Comparison of ENCODE assay signal across 8 mouse cellular contexts in genomic region chr1:74331046-74331681, GRCm38 (mm10). TPM values are rescaled to one million over a fixed set of nuclear protein-coding genes. Genes with fewer than 3 reads are reported as not detected.
A peak's percentile ranks its signal among the peaks of the same experiment; 100 is the strongest.
DNase-seq lines count a peak whose midpoint lies in the region; ATAC-seq lines count a peak whose summit lies in the region.

No protein-coding gene starts in this region.

- ATAC-seq in common myeloid progenitor, adult 5-6 weeks (replicated peaks; ENCODE audit: low read depth, poor library complexity, severe bottlenecking), result 0 out of 2 replicates have a peak, but pooled peaks have one; percentile 3

- peak; percentile 39 for DNase-seq in gastrocnemius, postnatal 25 days
- DNase-seq in gastrocnemius, postnatal 4 days (ENCODE audit: low spot score in 2 of 2), result no peak
- peak; percentile 42 to 45 for DNase-seq in heart, postnatal 36 days
- peak; percentile 51 for DNase-seq in lung, postnatal 36 days
- DNase-seq in left cerebral cortex, adult 18-20 months (ENCODE audit: low spot score in 2 of 2), result no peak
- no peak for DNase-seq in cerebellum, adult 18-20 months
- no peak for DNase-seq in spleen, postnatal 4 days (ENCODE audit: low spot score in 2 of 2)

- intact Hi-C loops in heart, postnatal 36 days (cut with DNase I), result loop anchor here (2.0 kb wide), 1 partner anchor 44 kb away; no protein-coding TSS in a partner anchor

RNA-seq across cellular contexts. Expression of gene Tmbim1, which starts 25.7 kb away (rescaled TPM):
- total RNA-seq in gastrocnemius, postnatal 25 days (2021), result 10 to 100 TPM; 28.5 to 36.6 TPM
- 10 to 100 TPM; 63.2 to 68.6 TPM for total RNA-seq in gastrocnemius, postnatal 4 days (2021)
- total RNA-seq in common myeloid progenitor, adult 5-6 weeks (2017), result 16.1 and 19.7 TPM in 2 replicates
- 10 to 100 TPM; 45.8 to 50.5 TPM for total RNA-seq in heart, postnatal 36 days (2021)
- 10 to 100 TPM; 19.1 to 24.1 TPM for total RNA-seq in left cerebral cortex, adult 18-20 months (2021)

RNA-seq across cellular contexts. Expression of gene Catip, which starts 30.7 kb away (rescaled TPM):
- total RNA-seq in gastrocnemius, postnatal 25 days (2021), result not detected
- total RNA-seq in gastrocnemius, postnatal 4 days (2021), result under 1 TPM; 0.23 to 0.25 TPM
- not detected in 2 replicates for total RNA-seq in common myeloid progenitor, adult 5-6 weeks (2017)
- total RNA-seq in heart, postnatal 36 days (2021), result under 1 TPM; 0.19 to 0.41 TPM
- 1 to 10 TPM in 1 of 2 experiments, under 1 TPM in 1; 0.82 to 1.5 TPM for total RNA-seq in left cerebral cortex, adult 18-20 months (2021)

RNA-seq across cellular contexts. Expression of gene Slc11a1, which starts 43.8 kb away (rescaled TPM):
- 1 to 10 TPM; 2.9 to 3.2 TPM for total RNA-seq in gastrocnemius, postnatal 25 days (2021)
- 1 to 10 TPM; 4.5 to 4.6 TPM for total RNA-seq in gastrocnemius, postnatal 4 days (2021)
- 1.2 and 2.1 TPM in 2 replicates for total RNA-seq in common myeloid progenitor, adult 5-6 weeks (2017)
- total RNA-seq in heart, postnatal 36 days (2021), result 1 to 10 TPM; 4.7 to 5.5 TPM
- total RNA-seq in left cerebral cortex, adult 18-20 months (2021), result 1 to 10 TPM; 3.8 to 5.5 TPM

RNA-seq across cellular contexts. Expression of gene Pnkd, which starts 46.4 kb away (rescaled TPM):
- total RNA-seq in gastrocnemius, postnatal 25 days (2021), result 10 to 100 TPM; 56.7 to 58.0 TPM
- 10 to 100 TPM; 83.8 to 91.1 TPM for total RNA-seq in gastrocnemius, postnatal 4 days (2021)
- total RNA-seq in common myeloid progenitor, adult 5-6 weeks (2017), result 11.6 and 17.2 TPM in 2 replicates
- 100 to 1,000 TPM; 145 to 159 TPM for total RNA-seq in heart, postnatal 36 days (2021)
- total RNA-seq in left cerebral cortex, adult 18-20 months (2021), result 100 to 1,000 TPM; 179 TPM

RNA-seq across cellular contexts. Expression of gene Aamp, which starts 46.6 kb away (rescaled TPM):
- 10 to 100 TPM; 63.6 to 65.8 TPM for total RNA-seq in gastrocnemius, postnatal 25 days (2021)
- total RNA-seq in gastrocnemius, postnatal 4 days (2021), result 100 to 1,000 TPM; 113 to 117 TPM
- 84.2 and 100 TPM in 2 replicates for total RNA-seq in common myeloid progenitor, adult 5-6 weeks (2017)
- 100 to 1,000 TPM; 102 to 104 TPM for total RNA-seq in heart, postnatal 36 days (2021)
- total RNA-seq in left cerebral cortex, adult 18-20 months (2021), result 100 to 1,000 TPM; 141 to 150 TPM

Comparison
In these comparisons a context has a peak if more than half of its experiments do, and no peak if none do; other contexts are left out.
1. DNase-seq: peak in gastrocnemius, postnatal 25 days (single experiment), heart, postnatal 36 days (2 of 2) and lung, postnatal 36 days (single experiment); none in gastrocnemius, postnatal 4 days (0 of 2), left cerebral cortex, adult 18-20 months (0 of 2), cerebellum, adult 18-20 months (0 of 2) and spleen, postnatal 4 days (0 of 2).